Mouse (Mus musculus): ENCODE measurements around the gene Cpsf4l.

- TF ChIP-seq CHD2 (IDR thresholded peaks at IDR 0.05; ENCODE audit: low read depth, low read length): no peak
- no peak for TF ChIP-seq ZC3H11A (IDR thresholded peaks at IDR 0.05; ENCODE audit: borderline replicate concordance, low read depth, low read length)
- TF ChIP-seq ZNF384 (IDR thresholded peaks at IDR 0.05; ENCODE audit: low read depth, low read length): no peak
- no peak for TF ChIP-seq HCFC1 (IDR thresholded peaks at IDR 0.05; ENCODE audit: borderline replicate concordance, insufficient read depth, low read length)
These were observed 37.2 kb upstream of the Cpsf4l start for GRCm38 (mm10) chr11:113747056-113747455.
